Mouse (Mus musculus) C2C12 (cell line): ENCODE data around the gene Pttg1.

Source experiments
- CEBPB ChIP-seq: IDR thresholded peaks from one replicate; pipeline ENCODE4 v1.6.1; 2011; ENCODE audit warnings: low read depth, mild to moderate bottlenecking, control low read depth, moderate library complexity
- CTCF ChIP-seq: IDR thresholded peaks from one replicate; pipeline ENCODE4 v1.5.1; 2011; ENCODE audit not compliant: control insufficient read depth, insufficient read depth, insufficient read length
- FOSL1 ChIP-seq: IDR thresholded peaks from one replicate; pipeline ENCODE4 v1.8.0; 2011; ENCODE audit warnings: mild to moderate bottlenecking, low read length; ENCODE audit not compliant: poor library complexity, insufficient read depth, severe bottlenecking
- MAX ChIP-seq: IDR thresholded peaks from one replicate; pipeline ENCODE4 v1.6.1; 2011; ENCODE audit warnings: mild to moderate bottlenecking, control low read depth
- MYOD1 ChIP-seq: IDR thresholded peaks from one replicate; pipeline ENCODE4 v1.6.1; 2011; ENCODE audit warnings: low read depth; ENCODE audit not compliant: control insufficient read depth, insufficient read length
- MYOG ChIP-seq: IDR thresholded peaks from one replicate; pipeline ENCODE4 v1.6.1; 2011; ENCODE audit not compliant: control insufficient read depth, insufficient read length; ENCODE audit errors: extremely low read depth

- TF ChIP-seq CTCF (no peak), FOSL1 (no peak), CEBPB (no peak), MAX (no peak), MYOG (no peak), MYOD1 (no peak)
Observed at GRCm38 (mm10) chr11:43443183-43443582, 17.1 kb upstream of the Pttg1 start.
